Mouse (Mus musculus): ENCODE results near the gene Cfap157. TPM values are rescaled to one million over a fixed set of nuclear protein-coding genes. Genes with fewer than 3 reads are reported as not detected.

The Cfap157 gene
- polyA plus RNA-seq, 1 experiment from 2014 or later = 0.10 TPM

DNA sequence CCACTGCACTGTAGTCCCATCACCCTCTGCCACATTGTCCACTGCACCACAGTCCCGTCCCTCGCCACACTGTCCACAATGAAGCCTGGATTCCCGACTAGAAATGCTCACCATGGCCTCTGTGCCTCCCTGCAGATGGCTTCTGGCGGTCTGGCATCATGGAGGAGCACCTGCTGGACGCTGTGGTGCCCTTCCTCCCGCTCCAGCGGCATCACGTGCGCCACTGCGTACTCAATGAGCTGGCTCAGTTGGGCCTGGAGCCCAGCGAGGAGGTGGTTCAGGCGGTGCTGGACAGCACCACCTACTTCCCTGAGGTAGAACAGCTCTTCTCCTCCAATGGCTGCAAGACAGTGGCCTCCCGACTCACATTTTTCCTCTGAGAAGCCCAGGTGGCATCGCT is 22.9 kb downstream of the Cfap157 start:
- no peak for ATAC-seq (ENCODE audit: insufficient read depth, low FRiP score)

DNA sequence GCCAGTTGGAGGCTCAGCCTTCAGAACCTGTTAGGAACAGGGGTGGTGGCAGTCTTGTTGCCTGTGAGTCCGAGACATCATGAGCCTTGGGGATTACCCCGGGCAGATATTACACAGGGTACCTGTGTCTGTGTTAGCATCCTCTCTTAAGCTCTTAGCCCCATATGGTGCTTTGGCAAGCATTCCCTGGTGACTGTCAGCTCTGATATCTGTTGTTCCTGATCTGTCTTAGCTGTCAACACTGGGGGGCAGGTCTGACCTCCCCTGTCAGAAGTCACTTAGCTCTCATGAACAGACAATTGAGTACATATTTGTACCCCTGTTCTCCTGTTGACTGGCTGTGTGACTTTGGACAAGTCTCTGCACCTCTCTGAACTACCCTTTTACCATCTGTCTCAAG is 25.2 kb downstream of the Cfap157 start:
- 86% methylated on average over 2 of the region's 2 CpGs for WGBS
- ATAC-seq (ENCODE audit: insufficient read depth, low FRiP score) = no peak
- H3K9ac ChIP-seq (ENCODE audit: low read length) = no peak overlapping the region

More for the DNA sequence above, 22.9 kb downstream of the Cfap157 start:
- no peaks in the 10 kb centered on the region for H3K27me3 ChIP-seq (ENCODE audit: control insufficient read depth, insufficient read depth, low read length)
- no peaks in the 10 kb centered on the region for H3K9me3 ChIP-seq (replicated peaks; ENCODE audit: control insufficient read depth, low read length)
- 89% methylated on average over 14 of the region's 14 CpGs for WGBS
- no peak overlapping the region for H3K9ac ChIP-seq (ENCODE audit: low read length)
- H3K4me3 ChIP-seq (replicated peaks; ENCODE audit: low read length) = no peak overlapping the region
- no peak overlapping the region for H3K27ac ChIP-seq (ENCODE audit: low read length)
- H3K36me3 ChIP-seq (ENCODE audit: control insufficient read depth, insufficient read depth, low read length) = no peaks in the 10 kb centered on the region
- H3K4me2 ChIP-seq (ENCODE audit: low read depth, low read length) = no peak overlapping the region
- H3K4me1 ChIP-seq (ENCODE audit: control insufficient read depth, insufficient read depth, low read length) = peaks cover 3% of the 10 kb centered on the region; the same call in 1 of the 2 replicates

GRCm38 (mm10) chr2:32758503-32758902 is 25.7 kb downstream of the Cfap157 start:
- no peak overlapping the region for H3K4me3 ChIP-seq (replicated peaks; ENCODE audit: low read length)
- H3K9ac ChIP-seq (ENCODE audit: low read length) = no peak overlapping the region
- WGBS = 56% methylated on average over 8 of the region's 8 CpGs
- H3K4me1 ChIP-seq (ENCODE audit: control insufficient read depth, insufficient read depth, low read length) = peaks cover 3% of the 10 kb centered on the region; the same call in 1 of the 2 replicates
- no peak overlapping the region for H3K27ac ChIP-seq (ENCODE audit: low read length)
- no peak overlapping the region for H3K4me2 ChIP-seq (ENCODE audit: low read depth, low read length)
- no peaks in the 10 kb centered on the region for H3K27me3 ChIP-seq (ENCODE audit: control insufficient read depth, insufficient read depth, low read length)
- H3K9me3 ChIP-seq (replicated peaks; ENCODE audit: control insufficient read depth, low read length) = no peaks in the 10 kb centered on the region
- no peak for ATAC-seq (ENCODE audit: insufficient read depth, low FRiP score)
- H3K36me3 ChIP-seq (ENCODE audit: control insufficient read depth, insufficient read depth, low read length) = no peaks in the 10 kb centered on the region

More for the DNA sequence above, 25.2 kb downstream of the Cfap157 start:
- H3K4me1 ChIP-seq (ENCODE audit: control insufficient read depth, insufficient read depth, low read length) = peaks cover 3% of the 10 kb centered on the region; the same call in 1 of the 2 replicates
- no peak overlapping the region for H3K4me2 ChIP-seq (ENCODE audit: low read depth, low read length)
- no peak overlapping the region for H3K27ac ChIP-seq (ENCODE audit: low read length)
- H3K4me3 ChIP-seq (replicated peaks; ENCODE audit: low read length) = no peak overlapping the region
- H3K36me3 ChIP-seq (ENCODE audit: control insufficient read depth, insufficient read depth, low read length) = no peaks in the 10 kb centered on the region
- no peaks in the 10 kb centered on the region for H3K9me3 ChIP-seq (replicated peaks; ENCODE audit: control insufficient read depth, low read length)
- no peaks in the 10 kb centered on the region for H3K27me3 ChIP-seq (ENCODE audit: control insufficient read depth, insufficient read depth, low read length)

DNA sequence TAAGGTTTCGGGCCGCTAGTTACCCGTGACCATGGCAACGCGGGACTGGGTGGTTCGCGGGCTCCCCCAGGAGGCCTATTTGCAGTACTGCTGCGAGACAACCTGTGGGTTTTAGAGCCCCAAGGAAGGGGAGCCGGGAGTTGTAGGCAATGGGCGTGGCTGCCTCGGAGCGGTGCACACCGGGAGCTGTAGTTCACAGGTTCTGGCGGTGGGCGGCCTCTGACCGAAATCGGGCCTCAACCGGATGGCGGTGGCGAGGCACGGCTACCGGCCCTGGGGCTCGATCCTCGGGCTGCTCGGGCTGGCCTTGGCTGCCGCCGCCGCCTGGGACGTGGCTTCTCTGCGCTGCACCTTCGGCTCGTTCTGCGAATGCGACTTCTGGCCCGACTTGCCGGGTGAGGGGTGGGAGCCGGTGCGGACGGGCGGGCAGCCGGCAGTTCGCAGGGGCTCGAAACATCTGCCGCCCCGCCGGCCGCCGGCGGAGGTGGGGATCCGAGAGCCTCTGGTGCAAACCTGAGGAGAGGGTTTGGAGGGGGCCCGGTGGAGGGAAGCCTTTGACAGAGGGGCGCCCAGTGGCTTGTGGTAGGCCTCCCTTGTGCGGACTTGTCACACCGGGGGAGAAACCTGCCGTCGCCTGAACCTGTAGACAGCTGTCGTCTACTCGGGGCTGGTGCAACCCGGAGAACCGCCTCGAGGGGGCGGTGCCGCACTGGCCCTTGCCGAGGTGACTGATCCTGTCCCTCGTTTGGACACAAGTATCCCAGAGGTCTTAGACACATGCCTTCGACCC is 27.0 kb downstream of the Cfap157 start, which contains the start of gene Tor2a:
Gene Tor2a, plus strand, starts transcription at position 179 of the 790 bp plus-strand sequence.
- peak within 1 kb of the TSS; percentile 56 for H3K4me2 ChIP-seq (ENCODE audit: low read depth, low read length)
- peak within 1 kb of the TSS; percentile 89 for H3K9ac ChIP-seq (ENCODE audit: low read length)
- ATAC-seq (ENCODE audit: insufficient read depth, low FRiP score) = peak; percentile 96
- peak within 1 kb of the TSS; percentile 72 for H3K4me3 ChIP-seq (replicated peaks; ENCODE audit: low read length)
- no peaks in the 10 kb centered on the region for H3K36me3 ChIP-seq (ENCODE audit: control insufficient read depth, insufficient read depth, low read length)
- WGBS = under 1% methylated on average over 66 of the region's 66 CpGs
- peaks cover 3% of the 10 kb centered on the region; the same call in 1 of the 2 replicates for H3K4me1 ChIP-seq (ENCODE audit: control insufficient read depth, insufficient read depth, low read length)
- no peaks in the 10 kb centered on the region for H3K27me3 ChIP-seq (ENCODE audit: control insufficient read depth, insufficient read depth, low read length)
- H3K27ac ChIP-seq (ENCODE audit: low read length) = peak within 1 kb of the TSS; percentile 90
- no peaks in the 10 kb centered on the region for H3K9me3 ChIP-seq (replicated peaks; ENCODE audit: control insufficient read depth, low read length)

- Histone ChIP-seq H3K4me2 (ENCODE audit: low read depth, low read length) (no peak overlapping the region), H3K27ac (ENCODE audit: low read length) (no peak overlapping the region), H3K4me1 (ENCODE audit: control insufficient read depth, insufficient read depth, low read length) (peaks cover 3% of the 10 kb centered on the region; the same call in 1 of the 2 replicates), H3K27me3 (ENCODE audit: control insufficient read depth, insufficient read depth, low read length) (no peaks in the 10 kb centered on the region), H3K9me3 (replicated peaks; ENCODE audit: control insufficient read depth, low read length) (no peaks in the 10 kb centered on the region), H3K4me3 (replicated peaks; ENCODE audit: low read length) (no peak overlapping the region), H3K36me3 (ENCODE audit: control insufficient read depth, insufficient read depth, low read length) (no peaks in the 10 kb centered on the region), H3K9ac (ENCODE audit: low read length) (no peak overlapping the region)
- WGBS = 37% methylated on average over 6 of the region's 6 CpGs
- ATAC-seq (ENCODE audit: insufficient read depth, low FRiP score) = peak; percentile 5; the same call in 1 of the 2 replicates
Observed at GRCm38 (mm10) chr2:32756674-32757055, 27.6 kb downstream of the Cfap157 start.

DNA sequence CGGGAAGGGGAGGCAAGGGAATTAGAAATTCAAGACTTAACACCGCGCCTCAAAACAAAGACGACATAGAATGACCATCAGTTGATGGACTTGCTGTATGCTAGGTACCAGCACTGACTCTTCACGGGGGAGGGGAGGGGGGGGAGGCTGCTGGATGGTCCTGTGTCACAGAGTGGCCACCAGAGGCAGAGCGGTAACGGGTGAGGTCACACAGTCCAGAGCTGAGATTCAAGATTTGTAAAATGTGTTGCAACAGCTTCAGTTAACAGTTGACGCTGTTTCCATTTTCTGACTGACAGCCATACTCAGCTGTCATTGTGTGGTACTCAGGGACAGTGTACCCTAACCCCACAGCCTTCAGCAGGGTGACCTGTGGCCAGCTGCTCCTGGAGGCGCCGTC is 32.0 kb downstream of the Cfap157 start:
- 70% methylated on average over 10 of the region's 10 CpGs for WGBS
- no peak for ATAC-seq (ENCODE audit: insufficient read depth, low FRiP score)
- Histone ChIP-seq H3K4me3 (replicated peaks; ENCODE audit: low read length) (no peak overlapping the region), H3K4me2 (ENCODE audit: low read depth, low read length) (peak overlapping the region; percentile 59; the same call in 1 of the 2 replicates), H3K27ac (ENCODE audit: low read length) (no peak overlapping the region), H3K27me3 (ENCODE audit: control insufficient read depth, insufficient read depth, low read length) (no peaks in the 10 kb centered on the region), H3K4me1 (ENCODE audit: control insufficient read depth, insufficient read depth, low read length) (0 out of 2 replicates have a peak, but pooled peaks cover 6% of the 10 kb centered on the region), H3K36me3 (ENCODE audit: control insufficient read depth, insufficient read depth, low read length) (no peaks in the 10 kb centered on the region), H3K9me3 (replicated peaks; ENCODE audit: control insufficient read depth, low read length) (no peaks in the 10 kb centered on the region), H3K9ac (ENCODE audit: low read length) (no peak overlapping the region)

DNA sequence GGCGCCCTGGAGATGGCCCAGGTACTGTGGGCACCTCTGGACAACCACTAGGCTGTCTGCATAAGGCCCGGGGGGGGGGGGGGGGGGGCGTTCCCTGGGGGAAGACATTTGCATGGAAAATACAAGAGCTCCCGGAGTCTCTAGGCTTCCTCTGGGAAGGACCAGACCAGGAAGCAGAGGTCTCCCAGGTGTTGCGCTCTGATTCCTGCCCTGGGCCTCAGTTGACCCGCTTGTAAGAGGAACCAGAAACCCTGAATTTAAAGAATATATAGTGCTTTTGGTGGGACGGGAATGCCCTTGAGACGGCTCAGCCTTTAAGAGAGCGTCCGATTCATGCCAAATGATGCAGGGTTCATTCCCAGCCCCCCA is 32.6 kb downstream of the Cfap157 start:
- Histone ChIP-seq H3K27me3 (ENCODE audit: control insufficient read depth, insufficient read depth, low read length) (no peaks in the 10 kb centered on the region), H3K27ac (ENCODE audit: low read length) (peak overlapping the region; percentile 22; the same call in 1 of the 2 replicates), H3K4me2 (ENCODE audit: low read depth, low read length) (peak overlapping the region; percentile 59), H3K9me3 (replicated peaks; ENCODE audit: control insufficient read depth, low read length) (no peaks in the 10 kb centered on the region), H3K36me3 (ENCODE audit: control insufficient read depth, insufficient read depth, low read length) (no peaks in the 10 kb centered on the region), H3K9ac (ENCODE audit: low read length) (peak overlapping the region; percentile 61), H3K4me3 (replicated peaks; ENCODE audit: low read length) (peak overlapping the region; percentile 45), H3K4me1 (ENCODE audit: control insufficient read depth, insufficient read depth, low read length) (0 out of 2 replicates have a peak, but pooled peaks cover 6% of the 10 kb centered on the region)
- peak; percentile 32 for ATAC-seq (ENCODE audit: insufficient read depth, low FRiP score)
- WGBS = 36% methylated on average over 8 of the region's 10 CpGs

DNA sequence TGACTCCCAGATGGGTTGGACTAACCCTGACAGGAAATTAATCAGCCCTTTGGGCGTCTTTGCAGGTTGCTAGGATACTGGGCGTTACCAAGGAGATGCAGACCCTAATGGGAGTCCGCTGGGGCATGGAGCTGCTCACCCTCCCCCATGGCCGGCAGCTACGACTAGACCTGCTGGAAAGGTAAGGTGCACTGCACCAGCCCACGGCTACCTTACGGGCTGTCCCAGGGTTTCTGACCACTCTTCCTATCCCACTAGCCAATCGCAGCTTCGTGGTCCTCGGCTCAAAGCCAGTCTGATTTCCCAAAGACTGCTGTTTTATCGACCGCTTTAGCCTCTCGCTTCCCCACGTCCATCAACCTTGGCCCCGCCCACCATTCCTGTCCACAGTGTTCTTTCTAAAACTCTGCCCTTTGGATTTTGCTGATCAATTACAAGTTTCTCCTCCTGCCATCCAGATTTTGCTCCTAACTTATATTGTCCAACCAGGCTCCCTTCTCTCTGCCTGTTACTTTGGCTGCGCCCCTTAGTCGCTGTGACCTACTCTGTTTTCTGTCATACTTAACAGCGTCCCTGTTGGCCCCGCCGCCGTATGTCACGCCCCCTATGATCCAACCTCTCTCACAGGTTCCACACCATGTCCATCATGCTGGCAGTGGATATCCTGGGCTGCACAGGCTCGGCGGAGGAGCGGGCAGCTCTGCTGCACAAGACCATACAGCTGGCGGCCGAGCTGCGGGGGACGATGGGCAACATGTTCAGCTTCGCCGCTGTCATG is 33.2 kb downstream of the Cfap157 start:
- peak; percentile 90 for ATAC-seq (ENCODE audit: insufficient read depth, low FRiP score)
- Histone ChIP-seq H3K4me1 (ENCODE audit: control insufficient read depth, insufficient read depth, low read length) (0 out of 2 replicates have a peak, but pooled peaks cover 6% of the 10 kb centered on the region), H3K4me2 (ENCODE audit: low read depth, low read length) (peak overlapping the region; percentile 59), H3K9me3 (replicated peaks; ENCODE audit: control insufficient read depth, low read length) (no peaks in the 10 kb centered on the region), H3K9ac (ENCODE audit: low read length) (peak overlapping the region; percentile 61), H3K27ac (ENCODE audit: low read length) (0 out of 2 replicates have a peak overlapping the region, but pooled peaks have one; percentile 22), H3K4me3 (replicated peaks; ENCODE audit: low read length) (peak overlapping the region; percentile 45), H3K27me3 (ENCODE audit: control insufficient read depth, insufficient read depth, low read length) (no peaks in the 10 kb centered on the region), H3K36me3 (ENCODE audit: control insufficient read depth, insufficient read depth, low read length) (no peaks in the 10 kb centered on the region)
- WGBS = 21% methylated on average over 31 of the region's 31 CpGs

- Histone ChIP-seq H3K27ac (ENCODE audit: low read length) (no peak overlapping the region), H3K4me3 (replicated peaks; ENCODE audit: low read length) (no peak overlapping the region), H3K36me3 (ENCODE audit: control insufficient read depth, insufficient read depth, low read length) (no peaks in the 10 kb centered on the region), H3K9ac (ENCODE audit: low read length) (no peak overlapping the region), H3K4me1 (ENCODE audit: control insufficient read depth, insufficient read depth, low read length) (0 out of 2 replicates have a peak, but pooled peaks cover 6% of the 10 kb centered on the region), H3K4me2 (ENCODE audit: low read depth, low read length) (no peak overlapping the region), H3K9me3 (replicated peaks; ENCODE audit: control insufficient read depth, low read length) (no peaks in the 10 kb centered on the region), H3K27me3 (ENCODE audit: control insufficient read depth, insufficient read depth, low read length) (no peaks in the 10 kb centered on the region)
- 71% methylated on average over 7 of the region's 7 CpGs for WGBS
- ATAC-seq (ENCODE audit: insufficient read depth, low FRiP score) = no peak
Observed at GRCm38 (mm10) chr2:32750199-32750598, 34.0 kb downstream of the Cfap157 start.
